Mouse (Mus musculus): ENCODE measurements around the gene Ankrd55. TPM values are rescaled to one million over a fixed set of nuclear protein-coding genes. Genes with fewer than 3 reads are reported as not detected.

The Ankrd55 gene
- total and polyA plus RNA-seq, 2 experiments from 2014 or later = 12.0 to 16.5 TPM

- no peak for ATAC-seq
Observed at GRCm38 (mm10) chr13:112252991-112253620, 35.1 kb upstream of the Ankrd55 start.

DNA sequence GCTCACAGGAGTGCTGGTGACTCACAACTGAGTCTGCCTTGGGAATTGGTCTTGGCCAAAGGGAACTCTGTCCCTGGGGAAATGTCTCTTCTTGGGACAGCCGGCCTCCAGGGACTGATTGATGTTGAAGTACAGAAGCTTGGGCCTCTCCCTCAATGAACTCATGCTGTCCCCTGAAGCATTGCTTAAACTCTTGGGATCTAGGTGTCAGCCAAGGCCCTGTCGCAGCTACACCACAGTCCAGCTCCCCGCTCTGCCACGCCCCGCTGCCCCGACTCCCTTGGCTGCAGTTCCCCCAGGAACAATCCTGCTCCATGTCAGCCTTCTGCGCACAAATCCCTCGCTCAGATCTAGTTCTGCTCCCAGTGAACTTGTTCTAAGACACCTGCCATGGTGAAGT lies 34.1 kb upstream of the Ankrd55 start:
- DNase-seq (ENCODE audit: low spot score) = no peak

More at GRCm38 (mm10) chr13:112252991-112253620, 35.1 kb upstream of the Ankrd55 start:
- 53% methylated on average over 13 of the region's 13 CpGs for WGBS
- Histone ChIP-seq H3K9ac (replicated peaks; ENCODE audit: low read length) (no peak overlapping the region), H3K4me2 (ENCODE audit: low read depth, low read length) (no peak overlapping the region), H3K27me3 (ENCODE audit: insufficient read depth, low read length) (no peaks in the 10 kb centered on the region), H3K4me3 (ENCODE audit: low read length) (no peak overlapping the region), H3K36me3 (ENCODE audit: insufficient read depth, low read length) (no peaks in the 10 kb centered on the region), H3K9me3 (ENCODE audit: low read length) (no peaks in the 10 kb centered on the region), H3K4me1 (ENCODE audit: insufficient read depth, low read length) (no peaks in the 10 kb centered on the region), H3K27ac (no peak overlapping the region)
- no peak for TF ChIP-seq CTCF (IDR thresholded peaks at IDR 0.05; ENCODE audit: low read depth)
- DNase-seq (ENCODE audit: low spot score) = no peak

GRCm38 (mm10) chr13:112255862-112256261 lies 32.4 kb upstream of the Ankrd55 start:
- TF ChIP-seq CTCF (IDR thresholded peaks at IDR 0.05; ENCODE audit: low read depth) = no peak
- Histone ChIP-seq H3K4me3 (ENCODE audit: low read length) (no peak overlapping the region), H3K4me2 (ENCODE audit: low read depth, low read length) (no peak overlapping the region), H3K9ac (replicated peaks; ENCODE audit: low read length) (no peak overlapping the region), H3K36me3 (ENCODE audit: insufficient read depth, low read length) (no peaks in the 10 kb centered on the region), H3K27ac (no peak overlapping the region), H3K9me3 (ENCODE audit: low read length) (no peaks in the 10 kb centered on the region), H3K4me1 (ENCODE audit: insufficient read depth, low read length) (no peaks in the 10 kb centered on the region), H3K27me3 (ENCODE audit: insufficient read depth, low read length) (no peaks in the 10 kb centered on the region)
- DNase-seq (ENCODE audit: low spot score) (no peak), ATAC-seq (no peak)
- 64% methylated on average over 5 of the region's 5 CpGs for WGBS

More for the DNA sequence above, 34.1 kb upstream of the Ankrd55 start:
- Histone ChIP-seq H3K4me3 (ENCODE audit: low read length) (no peak overlapping the region), H3K9ac (replicated peaks; ENCODE audit: low read length) (no peak overlapping the region), H3K36me3 (ENCODE audit: insufficient read depth, low read length) (no peaks in the 10 kb centered on the region), H3K4me2 (ENCODE audit: low read depth, low read length) (no peak overlapping the region), H3K9me3 (ENCODE audit: low read length) (no peaks in the 10 kb centered on the region), H3K27me3 (ENCODE audit: insufficient read depth, low read length) (no peaks in the 10 kb centered on the region), H3K27ac (no peak overlapping the region), H3K4me1 (ENCODE audit: insufficient read depth, low read length) (no peaks in the 10 kb centered on the region)
- 80% methylated on average over 8 of the region's 8 CpGs for WGBS
- no peak for TF ChIP-seq CTCF (IDR thresholded peaks at IDR 0.05; ENCODE audit: low read depth)
- ATAC-seq = no peak

DNA sequence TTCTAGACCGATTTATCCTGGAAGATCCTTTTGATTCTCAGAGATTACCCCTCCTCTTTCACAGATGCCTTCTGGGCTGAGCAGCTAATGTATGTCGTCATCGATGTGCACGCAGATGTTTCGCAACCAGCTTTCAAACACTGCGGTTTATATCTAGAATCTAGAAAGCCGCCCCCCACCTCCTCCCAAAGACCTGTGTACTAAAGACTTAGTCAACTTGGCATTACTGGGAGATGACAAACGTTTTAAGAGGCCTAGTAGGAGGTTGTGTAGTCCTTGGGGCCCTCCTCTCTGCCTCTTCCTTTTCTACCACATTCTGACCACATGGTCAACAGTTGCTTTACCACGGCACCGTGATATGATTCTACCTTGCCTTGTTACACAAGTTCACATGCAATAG lies 29.8 kb upstream of the Ankrd55 start:
- TF ChIP-seq CTCF (IDR thresholded peaks at IDR 0.05; ENCODE audit: low read depth) = no peak
- H3K9me3 ChIP-seq (ENCODE audit: low read length) = no peaks in the 10 kb centered on the region
- H3K4me2 ChIP-seq (ENCODE audit: low read depth, low read length) = no peak overlapping the region
- 84% methylated on average over 10 of the region's 10 CpGs for WGBS
- no peak for DNase-seq (ENCODE audit: low spot score)
- no peaks in the 10 kb centered on the region for H3K27me3 ChIP-seq (ENCODE audit: insufficient read depth, low read length)
- H3K36me3 ChIP-seq (ENCODE audit: insufficient read depth, low read length) = no peaks in the 10 kb centered on the region
- no peak overlapping the region for H3K27ac ChIP-seq
- no peak overlapping the region for H3K9ac ChIP-seq (replicated peaks; ENCODE audit: low read length)
- H3K4me3 ChIP-seq (ENCODE audit: low read length) = no peak overlapping the region
- H3K4me1 ChIP-seq (ENCODE audit: insufficient read depth, low read length) = no peaks in the 10 kb centered on the region
- ATAC-seq = no peak

GRCm38 (mm10) chr13:112259398-112259797 lies 28.9 kb upstream of the Ankrd55 start:
- H3K4me1 ChIP-seq (ENCODE audit: insufficient read depth, low read length) = no peaks in the 10 kb centered on the region
- no peak overlapping the region for H3K9ac ChIP-seq (replicated peaks; ENCODE audit: low read length)
- peak; percentile 98 for TF ChIP-seq CTCF (IDR thresholded peaks at IDR 0.05; ENCODE audit: low read depth)
- H3K4me3 ChIP-seq (ENCODE audit: low read length) = no peak overlapping the region
- no peaks in the 10 kb centered on the region for H3K9me3 ChIP-seq (ENCODE audit: low read length)
- no peak overlapping the region for H3K27ac ChIP-seq
- H3K4me2 ChIP-seq (ENCODE audit: low read depth, low read length) = no peak overlapping the region
- no peaks in the 10 kb centered on the region for H3K36me3 ChIP-seq (ENCODE audit: insufficient read depth, low read length)
- ATAC-seq (peak; percentile 95), DNase-seq (ENCODE audit: low spot score) (peak; percentile 90)
- no peaks in the 10 kb centered on the region for H3K27me3 ChIP-seq (ENCODE audit: insufficient read depth, low read length)
- 45% methylated on average over 2 of the region's 2 CpGs for WGBS

DNA sequence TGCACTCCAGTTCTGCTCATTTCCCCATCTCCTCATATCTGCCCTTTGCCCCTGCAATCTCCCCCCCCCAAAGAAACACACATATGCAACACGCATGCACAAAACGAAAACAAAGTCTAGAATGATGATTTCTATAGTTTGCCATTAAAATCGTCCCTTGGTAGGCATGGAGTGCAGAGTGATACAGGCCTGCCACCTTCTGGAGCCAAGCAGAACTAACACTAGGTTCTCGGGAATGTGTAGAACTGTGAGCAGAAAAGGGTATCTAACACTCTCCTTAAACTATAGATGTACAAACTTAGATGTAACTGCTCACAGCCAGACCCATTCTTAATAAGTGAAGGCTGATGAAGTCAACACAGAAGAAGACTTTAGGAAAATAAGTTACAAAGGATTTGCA lies 23.6 kb upstream of the Ankrd55 start:
- DNase-seq (ENCODE audit: low spot score) (peak; percentile 79), ATAC-seq (peak; percentile 79)
- H3K4me1 ChIP-seq (ENCODE audit: insufficient read depth, low read length) = no peaks in the 10 kb centered on the region
- H3K36me3 ChIP-seq (ENCODE audit: insufficient read depth, low read length) = no peaks in the 10 kb centered on the region
- no peaks in the 10 kb centered on the region for H3K9me3 ChIP-seq (ENCODE audit: low read length)
- H3K9ac ChIP-seq (replicated peaks; ENCODE audit: low read length) = no peak overlapping the region
- H3K27ac ChIP-seq = no peak overlapping the region
- TF ChIP-seq CTCF (IDR thresholded peaks at IDR 0.05; ENCODE audit: low read depth) = peak; percentile 96
- H3K4me2 ChIP-seq (ENCODE audit: low read depth, low read length) = no peak overlapping the region
- no peaks in the 10 kb centered on the region for H3K27me3 ChIP-seq (ENCODE audit: insufficient read depth, low read length)
- H3K4me3 ChIP-seq (ENCODE audit: low read length) = no peak overlapping the region
- 12% methylated on average over 4 of the region's 4 CpGs for WGBS

- Histone ChIP-seq H3K4me2 (ENCODE audit: low read depth, low read length) (no peak overlapping the region), H3K9ac (replicated peaks; ENCODE audit: low read length) (no peak overlapping the region), H3K4me3 (ENCODE audit: low read length) (no peak overlapping the region), H3K27me3 (ENCODE audit: insufficient read depth, low read length) (no peaks in the 10 kb centered on the region), H3K4me1 (ENCODE audit: insufficient read depth, low read length) (no peaks in the 10 kb centered on the region), H3K36me3 (ENCODE audit: insufficient read depth, low read length) (no peaks in the 10 kb centered on the region), H3K9me3 (ENCODE audit: low read length) (no peaks in the 10 kb centered on the region), H3K27ac (no peak overlapping the region)
- ATAC-seq (peak; percentile 68), DNase-seq (ENCODE audit: low spot score) (peak; percentile 83)
- TF ChIP-seq CTCF (IDR thresholded peaks at IDR 0.05; ENCODE audit: low read depth) = peak; percentile 69
- WGBS = 17% methylated on average over 5 of the region's 5 CpGs
Observed at GRCm38 (mm10) chr13:112271901-112272537, 16.2 kb upstream of the Ankrd55 start.
